Mouse (Mus musculus) brain, adult 2 months (tissue): Measurements from ENCODE around the gene Krt33b.

Experiments
- DNase-seq: peaks from one replicate; pipeline ENCODE4 v3.0.0; 2011; ENCODE audit warnings: low read depth, low spot score

Krt33b gene

DNA sequence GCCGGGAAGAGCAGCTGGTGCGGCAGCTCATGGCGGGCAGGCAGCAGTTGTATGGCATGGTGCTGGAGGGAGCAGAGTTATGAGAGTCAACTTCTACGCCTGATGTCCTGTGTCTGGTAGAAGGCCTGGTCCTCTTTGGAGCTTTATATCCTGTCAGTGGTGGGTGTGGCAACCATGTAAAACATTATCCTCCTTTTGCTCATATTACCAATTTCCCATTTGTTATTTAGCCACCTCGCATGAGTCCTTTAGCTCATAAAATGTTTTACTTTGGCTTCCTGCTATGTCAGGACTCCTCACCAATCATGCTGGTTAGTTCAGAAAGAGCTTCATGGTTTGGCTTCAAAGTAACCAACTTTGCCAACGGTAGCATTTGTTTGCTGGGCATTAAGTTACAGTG lies at the start of gene Krt33b:
Gene Krt33b (minus strand): TSS at position 101 of the 400 bp plus-strand sequence.
- DNase-seq, result no peak

DNA sequence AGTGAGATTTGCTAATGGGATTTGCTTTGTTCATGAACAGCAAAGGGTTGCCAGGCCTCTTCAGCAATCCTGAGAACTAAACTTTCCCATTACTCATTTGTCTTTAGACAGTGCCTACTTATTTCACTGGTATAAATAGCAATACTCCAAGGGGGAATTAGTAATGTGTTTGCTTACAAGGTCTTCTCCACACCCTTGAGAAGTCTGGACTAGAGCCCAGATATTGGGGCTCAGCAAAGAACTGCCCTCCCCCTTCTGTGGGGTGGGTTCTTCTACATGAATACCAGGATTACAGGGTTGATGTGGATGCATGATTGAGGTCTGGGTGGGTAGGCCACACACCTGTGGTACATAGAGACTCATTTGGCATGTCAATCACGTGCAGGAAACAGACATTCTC lies 44.2 kb upstream of the Krt33b start:
- DNase-seq, result peak; percentile 48

DNA sequence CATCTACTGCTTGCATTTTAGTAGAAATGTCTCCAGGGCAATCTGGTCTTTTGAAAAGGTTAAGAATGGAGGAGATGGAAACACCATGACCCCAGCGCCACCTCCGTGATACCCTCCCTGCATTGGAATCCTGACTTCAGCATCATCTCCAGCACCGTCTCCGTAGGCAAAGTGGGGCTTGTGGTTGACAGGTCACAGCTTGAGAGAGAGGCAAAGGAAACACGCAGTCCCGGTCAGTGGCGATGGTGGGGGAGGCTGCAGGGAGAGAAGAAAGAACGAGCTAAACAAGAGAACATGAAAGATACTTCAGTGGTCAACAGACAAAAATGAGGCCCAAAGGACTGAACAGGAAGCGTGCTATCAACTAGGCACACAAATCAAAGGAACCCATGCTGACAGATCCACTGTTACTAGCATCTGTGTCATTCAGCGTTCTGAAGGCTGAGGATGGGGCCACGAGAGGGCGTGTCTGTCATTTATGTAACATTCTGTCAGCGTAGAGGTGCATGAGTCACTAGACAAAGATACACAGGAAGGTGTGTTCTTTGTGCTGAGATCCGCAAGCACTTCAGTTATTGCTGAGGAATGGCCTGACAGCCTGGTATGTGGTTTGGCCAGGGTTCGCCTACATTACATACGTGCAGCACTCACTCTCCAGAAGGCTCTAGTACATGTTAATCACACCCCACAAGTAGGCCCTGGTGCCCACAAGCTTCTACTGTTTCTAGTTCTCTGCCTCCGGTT lies 37.8 kb upstream of the Krt33b start:
- peak; percentile 31 for DNase-seq

DNA sequence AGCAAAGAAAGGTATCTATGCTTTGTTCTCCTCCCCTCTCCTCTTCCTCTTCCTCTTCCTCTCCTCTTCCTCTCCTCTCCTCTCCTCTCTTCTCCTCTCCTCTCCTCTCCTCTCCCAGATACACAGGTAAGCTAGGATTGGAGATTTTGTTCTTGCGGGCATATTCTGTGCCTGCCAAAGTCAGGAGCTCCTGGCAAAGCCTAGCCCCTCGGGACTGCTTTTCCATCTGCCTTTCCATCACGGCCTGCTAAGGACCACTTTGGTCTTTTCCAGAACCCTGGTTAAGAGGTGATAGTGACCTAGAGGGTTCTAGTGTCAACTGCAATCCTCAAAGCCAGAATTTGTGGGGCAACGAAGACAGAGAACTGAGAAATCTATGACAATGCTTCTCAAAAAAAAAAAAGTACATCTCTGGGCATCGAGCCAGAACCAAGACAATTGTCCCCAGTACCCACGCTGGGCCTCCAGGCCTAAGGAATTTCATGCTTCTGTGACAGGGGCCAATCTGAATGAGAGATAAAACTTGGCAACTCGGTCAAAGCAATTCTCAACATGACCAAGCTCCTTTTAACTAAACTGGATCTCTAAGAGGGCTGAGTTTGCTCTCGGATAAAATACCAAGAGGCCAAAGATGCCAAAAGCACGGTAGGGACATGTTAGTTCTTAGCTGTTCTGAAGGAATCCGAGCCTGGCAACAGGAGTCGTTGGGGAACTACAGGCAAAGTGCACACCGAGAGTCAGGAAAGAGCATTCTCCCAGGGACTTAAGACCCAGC lies 36.8 kb upstream of the Krt33b start:
- peak; percentile 31 for DNase-seq

DNA sequence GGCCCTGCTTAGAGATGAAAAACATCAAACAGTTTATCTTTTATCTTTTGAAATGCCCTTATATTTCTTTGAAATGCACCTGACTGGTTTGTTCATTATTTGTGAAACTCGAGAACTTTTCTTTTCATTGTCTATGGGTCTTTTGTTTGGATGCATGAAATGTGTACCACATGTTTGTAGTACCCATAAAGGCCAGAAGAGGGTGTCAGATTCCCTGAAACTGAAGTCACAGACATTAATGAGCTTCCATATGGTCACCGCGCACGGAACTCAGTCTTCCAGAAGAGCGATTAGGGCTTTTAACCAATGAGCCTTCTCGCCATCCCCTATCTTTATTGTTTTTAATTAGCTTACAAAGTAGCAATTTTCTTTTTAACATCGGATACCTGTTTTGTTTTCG lies 29.2 kb upstream of the Krt33b start:
- DNase-seq, result no peak

DNA sequence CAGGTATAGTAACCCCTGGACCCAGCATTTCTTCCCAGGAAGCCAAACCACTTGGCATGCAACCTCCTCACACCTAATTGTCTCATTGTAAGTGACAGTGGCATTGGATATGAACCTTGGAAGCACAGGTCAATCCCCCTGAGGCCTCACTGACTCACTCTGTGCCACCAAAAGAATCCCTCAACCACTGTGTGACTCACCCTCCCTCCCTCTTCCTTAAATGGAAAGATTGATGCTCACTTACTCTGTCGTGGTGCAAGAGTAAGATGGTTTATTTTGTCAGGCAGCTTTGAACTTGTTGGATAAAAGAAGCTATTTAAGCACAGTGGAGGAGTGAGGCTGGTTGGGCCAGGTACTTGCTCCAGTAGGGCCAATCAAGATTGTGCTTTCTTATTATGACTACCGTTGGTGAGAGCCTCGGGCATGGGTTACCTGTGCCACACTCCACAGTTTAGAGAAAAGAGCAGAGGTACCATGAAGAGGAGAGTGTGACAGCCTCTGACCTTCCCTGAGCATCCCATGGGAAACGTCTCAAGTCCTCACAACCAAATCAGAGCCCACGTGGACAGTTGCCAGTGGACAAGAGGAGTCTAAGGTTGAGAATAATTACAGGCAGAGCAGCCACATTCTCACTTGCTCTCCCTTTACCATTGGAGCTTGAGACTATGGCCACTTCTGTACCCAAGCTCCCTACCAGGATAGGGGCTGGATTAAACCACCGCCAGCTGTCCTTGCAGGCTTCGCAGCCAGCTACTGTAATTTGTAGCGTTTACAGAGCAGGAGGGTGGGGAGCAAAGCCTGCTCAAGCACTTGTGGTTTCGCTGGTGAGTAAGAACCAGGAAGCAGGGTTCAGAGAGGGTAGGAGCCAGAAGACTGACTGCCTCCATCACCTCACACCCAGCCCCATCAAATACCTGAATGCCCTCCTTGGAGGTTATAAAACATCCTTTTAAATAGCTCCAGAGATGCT lies 26.3 kb upstream of the Krt33b start:
- peak; percentile 16 for DNase-seq

DNA sequence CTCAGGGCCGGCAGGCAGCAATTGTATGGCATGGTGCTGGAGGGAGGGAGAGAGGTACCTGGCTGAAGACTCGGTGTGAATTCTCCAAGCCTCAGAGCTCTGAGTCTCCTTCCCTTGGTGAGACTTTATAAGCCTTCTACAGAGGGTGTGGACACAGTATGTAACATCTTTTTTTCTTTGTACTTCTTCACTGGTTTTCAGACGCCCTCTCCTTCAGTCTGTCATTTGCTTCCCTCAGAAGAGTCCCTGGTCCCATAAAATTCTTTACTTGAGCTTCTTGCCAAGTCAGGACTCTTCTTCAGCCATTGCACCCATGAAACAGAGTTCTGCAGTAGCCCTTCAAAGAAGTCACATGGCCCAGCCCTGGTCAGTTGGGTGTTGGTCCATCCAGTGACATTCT lies 20.8 kb upstream of the Krt33b start, which contains the start of gene Krt31:
Gene Krt31 (minus strand): TSS at position 101 of the 400 bp plus-strand sequence.
- DNase-seq, result no peak

DNA sequence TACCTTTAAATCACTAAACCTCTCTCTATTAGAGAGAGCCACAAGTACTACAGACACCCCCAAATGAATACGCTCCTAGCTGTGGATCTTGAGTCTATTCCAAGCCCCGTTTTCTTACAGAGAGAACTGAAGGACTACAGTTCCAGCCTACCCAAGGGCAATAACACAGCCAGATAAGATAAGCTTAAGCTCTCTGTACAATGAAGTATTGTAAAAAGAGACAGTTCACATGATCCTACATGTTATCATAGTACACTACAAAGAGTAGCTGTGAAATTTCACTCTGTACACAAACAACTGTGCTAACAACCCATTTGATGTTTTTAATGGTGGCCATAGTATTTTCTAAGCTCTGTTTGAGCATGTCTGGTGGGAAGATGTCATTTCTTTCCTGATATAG lies 17.5 kb upstream of the Krt33b start:
- DNase-seq, result no peak

DNA sequence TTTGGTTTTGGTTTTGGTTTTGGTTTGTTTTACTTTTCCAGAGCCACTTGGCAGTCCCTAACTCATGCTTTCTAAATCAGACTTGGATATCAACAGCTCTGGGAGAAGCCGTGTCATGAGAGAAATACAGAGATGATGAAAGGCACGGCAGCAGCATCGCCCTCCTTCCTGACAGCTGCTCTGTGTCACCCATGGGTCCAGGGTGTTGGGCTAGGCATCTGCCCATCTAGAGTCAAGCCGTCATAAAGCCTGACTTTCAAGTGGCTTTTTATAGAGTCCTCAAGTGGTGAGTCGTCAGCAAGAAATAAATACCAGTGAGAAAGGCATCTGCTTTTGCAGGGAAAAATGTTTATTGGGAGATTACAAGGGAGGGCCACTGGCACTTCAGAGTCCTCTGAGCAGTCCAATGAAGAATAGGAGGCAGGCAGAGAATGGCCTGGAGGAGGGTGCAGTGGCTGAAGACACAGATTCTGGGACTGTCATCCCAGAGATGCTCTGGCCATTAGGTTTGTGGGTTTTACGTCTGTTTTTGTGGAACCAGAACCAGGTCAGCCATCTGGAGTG lies 16.7 kb upstream of the Krt33b start:
- peak; percentile 27 for DNase-seq

DNA sequence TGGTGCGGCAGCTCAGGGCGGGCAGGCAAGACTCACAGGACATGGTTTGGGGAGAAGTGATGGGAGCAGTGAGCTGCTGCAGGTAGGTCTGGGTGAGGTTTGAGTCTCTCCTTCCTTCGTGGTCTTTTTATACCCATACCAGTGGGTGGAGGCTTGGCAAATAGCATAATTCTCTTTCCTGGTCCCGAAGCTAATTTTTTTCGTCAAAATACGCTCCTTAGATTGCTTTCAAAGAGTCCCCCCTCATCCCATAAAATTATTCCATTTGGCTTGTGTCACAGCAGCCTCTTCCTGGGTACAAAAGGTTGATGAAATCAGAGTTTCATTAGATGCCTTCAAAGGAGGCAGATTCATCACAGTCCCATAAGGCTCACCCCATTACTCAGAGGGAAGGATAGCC lies 11.8 kb upstream of the Krt33b start, which contains the start of gene Krt34:
Gene Krt34 (minus strand): TSS at position 101 of the 400 bp plus-strand sequence.
- DNase-seq, result no peak

DNA sequence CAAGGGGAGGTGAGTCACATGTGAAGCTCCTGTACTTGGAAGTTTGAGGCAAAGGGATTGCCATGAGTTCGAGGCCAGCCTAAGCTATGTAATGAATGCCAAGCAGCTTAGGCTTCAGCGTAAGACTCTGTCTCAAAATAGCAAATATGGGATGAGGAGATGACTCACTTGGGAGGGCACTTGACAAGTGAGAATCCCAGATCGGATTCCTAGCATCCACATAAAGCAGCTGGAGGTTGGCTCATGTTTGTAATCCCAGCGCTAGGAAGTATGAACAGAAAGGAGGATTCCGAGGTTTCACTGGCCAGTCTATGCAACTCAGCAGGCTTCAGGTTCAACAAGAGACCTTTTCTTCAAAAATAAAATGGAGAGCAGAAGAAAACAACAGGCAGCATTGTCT lies 8.2 kb downstream of the Krt33b start:
- peak; percentile 64 for DNase-seq

DNA sequence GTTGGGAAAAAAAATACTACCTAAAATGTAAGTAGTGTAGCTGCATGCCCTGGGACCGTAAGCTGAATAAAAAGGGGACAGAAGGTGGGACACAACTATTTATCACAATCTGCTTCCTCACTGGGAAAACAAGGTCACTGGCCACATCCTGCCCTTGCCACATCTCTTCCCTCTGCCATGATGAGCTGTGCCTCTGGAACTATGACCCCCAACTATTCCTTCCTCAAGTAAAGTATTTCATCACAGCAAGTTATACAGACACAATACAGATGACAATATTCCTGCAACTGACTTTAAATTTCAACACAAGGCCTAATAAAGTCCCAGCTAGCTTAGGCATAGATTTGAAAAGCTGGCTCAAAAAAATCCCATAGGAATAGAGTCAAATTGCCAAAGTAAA lies 10.2 kb downstream of the Krt33b start:
- no peak for DNase-seq

DNA sequence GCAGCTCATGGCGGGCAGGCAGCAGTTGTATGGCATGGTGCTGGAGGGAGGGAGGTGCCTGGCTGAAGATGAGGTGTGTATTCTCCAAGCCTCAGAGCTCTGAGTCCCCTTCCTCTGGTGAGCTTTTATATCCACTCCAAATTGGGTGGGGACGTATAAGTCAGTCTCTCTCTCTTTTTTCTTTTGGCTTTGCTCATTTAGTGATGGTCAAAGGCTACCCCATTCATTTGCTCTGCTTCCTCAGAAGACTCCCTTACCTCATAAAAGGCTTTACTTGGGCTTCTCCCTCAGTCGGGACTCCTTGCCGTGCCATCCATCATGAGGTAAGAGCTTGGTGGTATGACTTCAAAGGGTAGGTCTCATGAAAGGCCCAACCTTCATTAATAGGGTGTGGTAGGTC lies 13.6 kb downstream of the Krt33b start, which contains the start of gene Krt33a:
Gene Krt33a (minus strand): TSS at position 101 of the 400 bp plus-strand sequence.
- no peak for DNase-seq

DNA sequence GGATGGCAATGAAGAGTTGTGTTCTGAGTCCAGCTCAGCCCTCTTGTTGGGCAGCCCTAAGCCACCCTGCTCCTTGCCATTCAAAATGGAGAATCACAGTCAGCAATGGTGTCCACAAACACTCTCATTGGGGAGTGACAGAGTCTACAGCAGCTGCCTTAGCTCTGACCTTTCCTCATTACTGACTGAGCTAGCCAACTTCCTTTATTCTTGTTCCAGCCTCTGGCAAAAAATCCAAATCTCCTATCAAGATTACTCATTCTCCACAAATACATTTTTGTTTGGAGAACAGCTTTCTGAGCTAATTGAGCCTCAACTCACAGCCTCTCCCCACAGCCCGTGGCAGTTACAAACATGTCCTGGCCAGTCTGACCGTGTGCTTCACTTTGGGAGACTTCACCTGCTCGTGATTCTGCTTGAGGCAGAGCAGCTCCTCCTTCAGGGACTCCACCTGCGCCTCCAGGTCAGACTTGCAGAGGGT lies 15.9 kb downstream of the Krt33b start:
- no peak for DNase-seq

DNA sequence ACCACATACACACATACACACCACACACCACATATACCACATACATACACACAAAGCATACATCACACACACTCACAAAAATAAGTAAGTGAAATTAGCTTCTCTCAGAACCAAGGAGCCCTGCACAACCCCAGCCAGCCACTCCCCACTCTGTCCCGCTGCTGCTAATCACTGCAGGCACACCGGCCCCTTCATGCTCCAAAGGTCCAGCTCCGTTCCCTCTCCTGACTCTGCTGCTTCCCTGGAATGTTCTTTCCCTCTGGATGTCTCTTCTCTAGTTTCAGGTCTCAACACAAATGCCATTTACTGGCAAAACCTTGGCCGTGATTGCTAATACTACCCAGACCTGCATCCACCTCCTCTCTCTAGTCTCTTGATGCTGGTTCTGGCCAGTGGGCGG lies 19.0 kb downstream of the Krt33b start:
- no peak for DNase-seq

DNA sequence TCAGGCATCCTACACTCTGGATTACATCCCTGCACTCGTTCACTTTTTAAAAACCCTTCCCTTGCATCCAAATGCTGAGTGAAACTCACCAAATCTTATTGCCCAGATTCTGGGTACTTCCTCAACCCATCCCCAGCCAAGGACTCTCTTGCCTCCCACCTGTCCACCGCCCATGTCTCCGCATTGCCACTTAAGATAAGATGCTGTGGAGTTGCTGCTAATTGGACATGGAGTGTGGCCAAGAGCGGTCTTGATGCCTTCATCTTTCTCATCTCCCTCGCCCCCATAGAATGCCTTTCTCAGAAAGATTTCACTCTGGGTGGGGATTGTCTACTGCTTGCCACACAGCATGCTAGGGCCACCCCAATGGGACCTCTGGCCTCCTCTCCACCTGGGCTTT lies 21.3 kb downstream of the Krt33b start:
- peak; percentile 61 for DNase-seq

DNA sequence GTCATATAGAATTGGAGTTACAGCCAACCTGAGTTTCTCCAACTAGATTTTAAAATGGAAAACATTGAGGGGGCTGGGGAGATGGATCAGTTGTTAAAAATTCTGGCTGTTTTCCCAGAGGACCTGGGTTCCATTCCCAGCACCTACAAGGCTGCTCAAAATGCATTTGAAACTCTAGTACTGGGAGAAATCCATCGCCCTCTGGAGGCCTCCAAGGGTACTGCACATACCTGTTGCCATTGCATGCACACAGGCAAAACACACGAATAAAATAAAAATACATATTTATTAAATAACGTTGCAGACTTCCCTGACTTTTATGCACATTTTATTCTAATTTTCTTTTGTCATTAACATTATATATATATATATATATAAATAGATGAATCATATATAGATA lies 23.0 kb downstream of the Krt33b start:
- no peak for DNase-seq

DNA sequence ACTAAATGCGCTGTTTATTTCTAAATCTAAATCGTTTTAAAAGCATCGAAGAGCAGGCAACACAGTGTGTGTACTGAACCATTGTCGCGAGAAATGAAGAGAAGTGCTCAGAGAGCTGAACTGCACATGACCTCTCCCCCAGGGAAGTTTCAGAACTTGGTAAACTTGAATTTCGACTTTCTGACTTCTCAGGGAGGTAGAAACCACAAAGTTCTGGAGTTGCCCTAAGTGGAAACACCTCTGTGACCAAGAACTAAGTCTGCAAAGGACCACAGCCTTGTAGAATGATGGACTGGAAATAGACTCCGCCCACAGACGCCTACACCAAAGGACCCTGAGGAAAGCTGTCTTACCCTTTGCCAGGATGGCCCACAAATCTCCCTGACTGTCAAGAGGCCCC lies 23.8 kb downstream of the Krt33b start:
- DNase-seq, result no peak

DNA sequence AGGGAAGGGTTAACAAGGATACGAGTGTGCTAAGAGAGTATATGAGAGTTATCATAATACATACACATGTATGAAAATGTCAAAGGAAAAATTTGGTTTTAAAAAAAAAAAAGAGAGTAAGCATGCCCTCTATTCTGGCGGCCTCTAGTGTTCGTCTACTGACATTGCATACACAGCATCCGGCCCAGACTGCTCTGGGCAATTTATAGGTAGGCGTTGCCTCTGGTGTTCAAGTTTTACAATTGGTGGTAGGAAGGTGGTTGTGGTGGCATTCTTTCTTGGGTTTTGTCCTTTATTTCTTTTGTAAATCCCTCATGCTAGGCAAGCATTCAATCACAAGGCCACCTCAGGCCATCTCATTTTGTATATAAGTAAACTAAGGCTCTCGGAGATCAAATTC lies 24.8 kb downstream of the Krt33b start:
- peak; percentile 71 for DNase-seq

DNA sequence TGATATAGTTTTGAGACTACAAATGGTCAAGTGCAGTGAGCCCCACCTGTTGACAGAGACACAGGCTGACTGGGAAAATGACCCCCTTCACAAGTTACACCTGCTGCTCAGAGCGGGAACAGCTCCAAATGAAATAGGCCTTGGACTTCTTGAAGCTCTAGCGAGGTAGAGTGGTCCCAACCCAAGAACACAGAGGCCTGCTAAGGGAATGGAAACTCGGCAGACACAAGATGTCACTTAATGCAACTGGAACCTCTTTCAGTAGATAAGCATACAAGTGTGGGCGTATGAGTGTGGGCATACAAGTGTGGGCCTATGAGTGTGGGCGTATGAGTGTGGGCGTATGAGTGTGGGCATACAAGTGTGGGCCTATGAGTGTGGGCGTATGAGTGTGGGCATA lies 30.6 kb downstream of the Krt33b start:
- DNase-seq, result no peak

DNA sequence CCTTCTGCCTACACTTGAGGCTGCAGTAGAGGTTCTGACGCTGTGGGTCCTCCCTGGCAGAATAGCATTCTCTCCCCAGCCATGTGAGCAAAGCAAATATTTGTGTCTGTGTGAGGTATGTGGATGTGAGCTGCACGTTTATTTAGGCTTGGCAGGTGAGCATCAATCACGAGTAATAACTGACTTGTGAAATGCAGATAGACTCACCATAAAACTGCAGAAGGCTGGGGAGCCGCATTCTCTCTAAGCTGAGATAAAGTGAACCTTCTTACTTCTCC lies 35.3 kb downstream of the Krt33b start:
- DNase-seq, result no peak
